Mouse (Mus musculus): ENCODE results near the gene Ptpn14.

Ptpn14 gene

DNA sequence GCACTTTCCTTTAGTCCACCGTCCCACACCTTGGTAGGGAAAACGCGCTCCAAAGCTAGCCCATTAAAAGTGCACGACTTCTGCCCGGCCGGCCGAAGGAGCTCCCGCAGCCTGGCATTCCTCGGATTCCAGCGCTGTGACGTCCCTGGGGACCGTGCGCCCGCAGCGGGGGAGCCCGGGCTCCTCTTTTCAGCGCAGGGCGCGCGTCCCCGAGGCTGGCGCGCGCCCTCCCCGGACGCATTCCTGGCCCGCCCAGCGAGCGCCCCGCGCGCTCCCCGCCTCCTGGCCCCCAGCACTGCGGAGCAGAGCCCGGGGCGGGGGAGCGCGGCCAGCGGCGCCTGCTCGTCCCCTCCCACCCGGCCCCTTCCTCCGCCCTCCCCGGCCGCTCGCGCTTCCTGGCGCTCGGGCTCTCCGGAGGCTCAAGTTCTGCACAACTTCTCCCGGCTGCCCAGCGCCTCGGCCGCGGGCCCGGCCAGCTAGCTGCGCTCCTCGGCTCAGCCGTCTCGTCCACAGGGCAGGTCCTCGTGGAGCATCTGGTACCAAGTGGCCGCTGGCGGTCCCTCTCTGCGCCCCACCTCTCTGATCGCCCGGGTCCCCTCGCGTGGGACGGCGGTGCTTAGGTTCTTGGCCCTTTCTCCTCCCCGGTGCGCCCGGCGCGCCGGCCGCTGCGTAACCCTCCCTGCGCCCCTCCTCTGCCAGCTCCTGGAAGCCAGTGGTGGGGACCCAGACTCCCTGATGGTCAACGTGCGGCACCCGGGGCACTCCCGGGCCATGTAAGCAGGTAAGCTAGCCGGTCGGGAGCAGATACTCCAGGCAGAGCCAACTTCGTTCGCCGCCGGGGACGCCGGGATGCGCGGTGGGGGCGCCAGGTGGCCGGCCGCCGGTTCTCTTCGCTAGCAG lies at the start of gene Ptpn14:
TSS of gene Ptpn14 (plus strand) at position 385 of the 900 bp plus-strand sequence.
- DNase-seq: peak; percentile 99

DNA sequence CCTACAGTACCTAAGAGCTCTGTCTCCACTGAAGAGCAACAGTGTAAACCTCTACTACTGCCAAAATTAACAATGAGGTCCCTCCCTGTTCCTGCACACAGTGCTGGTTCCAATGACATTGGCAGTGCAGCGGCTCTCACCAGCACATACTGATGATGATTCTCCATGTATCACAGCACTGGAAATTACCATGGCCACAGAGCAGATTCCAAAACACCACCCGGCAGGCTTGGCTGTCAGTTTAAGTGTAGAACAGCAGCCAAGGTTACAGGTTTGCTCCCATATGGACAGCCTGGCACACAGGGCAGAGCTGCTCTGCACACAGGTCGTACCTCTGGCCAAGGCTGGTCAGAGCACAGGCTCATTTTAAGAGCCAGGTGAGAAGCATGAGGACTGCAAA lies 48.5 kb upstream of the Ptpn14 start:
- DNase-seq: peak; percentile 97

DNA sequence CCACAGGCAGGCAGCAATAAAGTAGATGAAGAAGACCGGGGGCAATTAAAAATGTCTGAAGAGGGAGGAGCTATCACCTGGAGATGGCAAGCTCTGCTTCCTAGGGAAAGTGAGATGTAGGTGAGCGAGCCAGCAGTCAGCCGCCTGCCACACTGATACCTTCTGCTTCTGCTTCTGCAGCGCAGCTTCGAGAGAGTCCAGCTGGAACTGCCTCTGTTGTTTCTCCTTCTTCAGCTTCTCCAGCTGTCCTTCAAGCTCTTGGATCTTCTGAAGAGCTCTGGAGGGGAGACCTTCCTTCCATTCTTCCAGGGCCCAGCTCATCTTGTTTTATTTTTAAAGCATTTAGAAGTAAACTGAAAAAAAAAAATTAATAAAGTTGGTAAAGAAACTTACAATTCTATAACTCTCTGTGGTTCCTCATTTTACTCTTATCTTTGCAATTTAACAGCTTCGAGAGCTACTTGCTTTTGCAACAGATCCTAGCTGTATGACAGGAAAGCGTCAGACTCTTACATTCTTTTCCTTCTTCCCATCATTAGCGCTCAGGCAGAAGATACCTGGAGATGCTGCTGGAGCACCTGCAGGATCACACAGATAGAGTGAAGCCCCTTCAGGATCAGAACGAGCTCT lies 43.2 kb upstream of the Ptpn14 start:
- DNase-seq: peak; percentile 68

DNA sequence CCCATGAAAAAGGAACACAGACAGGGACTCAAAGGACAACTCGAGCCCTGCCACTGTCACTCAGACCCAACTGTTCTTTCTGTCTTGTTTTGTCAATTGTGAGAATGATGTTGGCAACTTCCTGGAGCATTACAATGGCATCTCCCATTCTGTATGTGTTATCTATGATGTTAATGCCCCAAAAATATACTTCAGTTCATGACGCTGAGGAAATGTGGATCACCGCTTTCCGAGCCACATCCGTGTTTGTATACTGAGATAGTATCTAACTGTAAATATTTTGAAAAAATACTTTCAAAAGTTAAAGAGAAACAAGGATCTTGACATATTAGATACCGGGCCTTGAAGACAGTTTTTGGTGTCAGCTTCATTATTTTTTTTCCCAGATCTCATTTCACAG lies 42.0 kb upstream of the Ptpn14 start:
- no peak for DNase-seq

DNA sequence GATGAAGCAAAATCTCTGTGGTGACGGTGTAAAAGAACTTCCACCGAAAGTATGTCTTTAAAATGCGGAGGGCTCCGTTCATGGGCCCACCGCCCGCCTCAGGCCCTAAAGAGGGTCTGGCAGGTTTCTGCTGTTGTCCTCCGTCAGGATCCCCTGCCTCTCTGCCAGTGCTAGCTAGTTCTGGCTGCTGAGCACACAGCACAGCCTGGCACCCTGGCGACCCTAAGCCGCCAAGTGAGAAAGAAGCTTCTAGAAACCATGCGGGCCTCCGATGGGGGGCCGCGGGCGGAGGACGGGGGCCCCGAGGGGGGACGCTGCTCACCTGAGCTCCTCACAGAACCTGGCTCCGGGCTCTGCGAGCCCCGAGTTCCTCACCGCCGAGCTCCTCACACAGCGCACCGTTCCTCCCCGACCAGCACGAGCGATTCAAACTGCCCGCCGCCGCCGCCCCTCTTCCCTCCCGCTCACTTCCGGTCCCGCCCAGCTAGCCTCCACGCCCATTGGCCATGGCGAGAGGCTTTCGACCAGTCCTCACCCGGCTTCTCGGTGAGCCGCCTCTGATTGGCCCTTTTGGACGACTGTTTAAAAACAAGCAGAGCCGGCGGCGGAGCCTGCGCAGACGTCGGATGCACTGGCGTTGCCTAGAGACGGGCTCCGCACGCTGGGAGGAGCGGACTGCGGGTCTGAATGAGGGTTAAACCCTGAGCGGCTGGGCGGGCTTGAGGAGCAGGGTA lies 40.2 kb upstream of the Ptpn14 start, which contains the start of gene Cenpf:
TSS of gene Cenpf (minus strand) at position 433 of the 734 bp plus-strand sequence.
- DNase-seq: peak; percentile 100

DNA sequence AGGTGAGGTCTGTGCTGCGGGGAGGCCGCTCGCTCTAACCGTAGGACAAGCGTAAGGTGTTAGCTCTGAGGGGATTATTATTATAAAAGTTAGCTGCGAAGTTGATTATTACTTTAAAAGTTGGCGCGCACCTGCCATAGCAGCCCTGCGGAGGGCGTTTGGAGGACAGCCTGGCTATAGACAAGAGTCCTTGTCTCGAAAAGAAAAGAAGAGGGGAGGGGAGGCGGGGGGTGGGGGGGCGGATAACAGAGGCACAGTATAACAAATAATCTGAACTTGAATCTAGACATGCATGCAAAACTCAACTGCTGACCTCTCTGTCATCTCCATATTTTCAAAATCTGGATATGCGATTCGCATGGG lies 39.7 kb upstream of the Ptpn14 start:
- DNase-seq: no peak

DNA sequence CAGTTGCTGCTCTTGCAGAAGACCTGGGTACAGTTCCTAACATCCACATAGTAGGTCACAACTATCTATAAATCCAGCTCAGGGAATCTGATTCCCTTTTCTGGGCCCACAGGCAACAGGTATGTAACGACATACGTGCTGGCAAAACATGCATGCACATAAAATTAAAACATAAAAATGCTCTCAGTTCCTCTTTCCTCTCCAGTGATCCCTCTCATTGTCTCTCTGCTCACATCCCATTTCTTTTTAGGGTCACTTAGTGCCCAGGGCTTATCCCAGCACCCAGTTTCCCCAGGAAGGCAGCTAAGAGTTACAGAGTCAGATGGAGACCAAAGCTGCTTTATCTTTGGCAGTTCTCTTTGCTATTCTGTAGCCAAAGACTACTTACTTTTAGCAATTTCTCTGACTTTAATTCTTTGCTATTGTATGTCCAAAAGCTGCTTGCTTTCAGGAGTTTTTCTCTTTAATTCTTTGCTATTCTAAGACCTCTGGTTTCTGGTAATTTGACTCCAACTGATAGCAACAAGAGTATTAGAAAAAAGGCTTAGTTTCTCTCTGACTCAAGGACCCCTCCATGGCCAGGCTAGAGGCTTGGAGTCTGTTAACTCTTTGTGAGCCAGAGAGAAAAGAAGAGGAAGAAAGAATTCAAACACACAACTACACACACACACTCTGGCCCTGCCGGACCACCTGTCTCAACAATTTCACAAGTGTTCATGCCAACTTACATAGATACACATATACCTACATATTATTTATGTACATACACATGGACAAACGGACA lies 38.8 kb upstream of the Ptpn14 start:
- DNase-seq: peak; percentile 61

DNA sequence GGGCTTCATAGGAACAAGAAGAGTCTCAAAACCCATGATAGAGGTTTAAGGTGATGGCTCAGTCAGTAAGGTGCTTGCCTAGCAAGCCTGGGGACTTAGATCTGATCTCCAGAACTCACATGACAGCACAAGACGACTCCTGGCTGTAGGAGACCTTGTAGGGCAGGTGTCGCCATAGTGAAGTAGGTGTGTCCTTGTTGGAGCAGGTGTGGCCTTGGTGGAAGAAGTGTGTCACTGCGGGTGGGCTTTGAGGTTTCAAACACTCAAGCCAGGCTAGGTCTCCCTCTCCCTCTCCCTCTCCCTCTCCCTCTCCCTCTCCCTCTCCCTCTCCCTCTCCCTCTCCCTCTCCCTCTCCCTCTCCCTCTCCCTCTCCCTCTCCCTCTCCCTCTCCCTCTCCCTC lies 35.6 kb upstream of the Ptpn14 start:
- DNase-seq: peak; percentile 78

DNA sequence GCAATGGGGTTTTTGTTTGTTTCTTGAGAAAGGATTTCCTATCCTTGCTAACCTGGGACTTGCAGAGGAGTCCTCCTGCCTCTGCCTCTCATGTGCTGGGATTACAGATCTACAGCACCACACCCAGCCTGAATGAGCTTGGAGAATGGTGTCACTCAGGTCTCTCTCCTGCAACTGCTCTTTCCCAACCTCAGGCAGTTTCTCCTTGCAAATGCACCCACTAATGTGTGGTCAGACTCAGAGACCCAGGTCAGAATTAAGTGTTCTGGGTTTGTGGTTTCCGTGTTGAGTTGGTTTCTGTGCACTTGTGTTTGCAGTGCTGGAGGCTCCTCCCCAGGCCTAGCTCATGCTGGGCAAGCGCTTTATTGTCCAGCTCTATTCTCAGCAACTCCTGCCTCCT lies 33.7 kb upstream of the Ptpn14 start:
- peak; percentile 54 for DNase-seq

DNA sequence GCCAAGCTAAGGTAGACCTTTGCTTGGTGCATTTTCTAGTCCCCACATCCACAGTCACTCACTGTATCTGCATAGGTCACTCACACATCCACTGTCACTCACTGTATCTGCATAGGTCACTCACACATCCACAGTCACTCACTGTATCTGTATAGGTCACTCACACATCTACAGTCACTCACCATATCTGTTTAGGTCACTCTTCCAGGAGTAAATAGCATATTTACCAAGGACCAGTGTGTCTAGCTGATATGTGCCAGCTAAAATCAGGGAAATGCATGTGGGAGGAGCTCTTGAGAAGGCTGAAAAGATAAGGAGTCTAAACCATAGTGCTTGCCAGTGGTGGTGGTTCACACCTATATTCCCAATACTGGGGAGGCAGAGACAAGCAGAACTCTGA lies 32.7 kb upstream of the Ptpn14 start:
- DNase-seq: peak; percentile 80

DNA sequence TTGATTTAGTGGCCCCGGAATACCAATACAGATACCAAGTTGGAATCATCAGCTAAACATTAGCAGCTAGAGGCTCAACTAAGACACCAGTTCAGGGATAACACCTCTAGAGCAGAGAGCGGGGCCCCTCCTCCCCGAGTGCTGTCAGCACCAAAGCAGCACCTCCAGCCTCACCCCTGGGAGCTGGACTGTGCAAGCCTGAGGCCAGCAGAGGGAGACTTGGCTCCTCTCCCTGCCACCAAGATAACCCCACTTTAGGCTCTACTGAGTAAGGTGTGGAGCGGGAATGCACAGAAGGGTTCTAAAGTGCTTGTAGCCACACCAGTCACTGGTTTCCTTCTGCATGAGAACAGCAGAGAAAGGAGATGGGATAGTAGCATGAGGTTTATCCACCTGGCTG lies 29.7 kb upstream of the Ptpn14 start:
- peak; percentile 96 for DNase-seq

DNA sequence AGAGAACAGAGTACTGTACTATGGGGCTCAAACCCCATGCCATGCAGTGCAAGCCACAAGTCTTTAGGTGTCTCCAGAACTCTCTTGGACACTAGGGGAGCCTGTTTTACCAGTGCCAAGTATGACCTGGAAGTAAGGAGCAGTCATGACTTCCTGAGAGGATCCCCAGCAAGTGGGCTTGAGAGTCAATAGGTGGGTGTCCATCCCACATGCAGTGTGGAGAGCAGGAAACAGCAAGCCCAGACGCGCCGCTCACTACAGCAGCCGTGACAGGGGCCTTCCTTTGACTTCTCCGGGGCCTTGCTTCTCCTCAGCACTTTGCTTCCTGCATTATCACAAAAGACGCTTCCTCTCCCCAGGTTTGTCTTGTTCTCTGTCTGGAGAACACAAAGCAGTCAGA lies 27.9 kb upstream of the Ptpn14 start:
- DNase-seq: peak; percentile 84

DNA sequence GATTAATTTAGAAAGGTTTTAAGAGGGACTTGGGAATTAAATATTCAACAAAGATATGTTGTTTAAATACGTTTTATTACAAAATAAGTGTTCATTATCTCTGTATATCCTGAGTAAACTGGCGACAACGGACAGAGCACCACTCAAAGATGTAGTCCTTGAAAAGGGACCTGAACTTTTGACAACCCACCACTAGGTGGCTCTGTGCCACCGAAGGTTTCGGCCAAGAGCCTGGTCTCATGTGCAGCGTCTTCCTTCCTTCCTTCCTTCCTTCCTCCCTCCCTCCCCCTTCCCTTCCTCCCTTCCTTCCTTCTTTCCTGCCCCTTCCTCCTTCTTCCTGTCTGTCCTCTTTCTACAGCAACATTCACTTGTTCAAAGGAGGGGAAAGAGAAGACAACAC lies 27.1 kb upstream of the Ptpn14 start:
- peak; percentile 89 for DNase-seq

DNA sequence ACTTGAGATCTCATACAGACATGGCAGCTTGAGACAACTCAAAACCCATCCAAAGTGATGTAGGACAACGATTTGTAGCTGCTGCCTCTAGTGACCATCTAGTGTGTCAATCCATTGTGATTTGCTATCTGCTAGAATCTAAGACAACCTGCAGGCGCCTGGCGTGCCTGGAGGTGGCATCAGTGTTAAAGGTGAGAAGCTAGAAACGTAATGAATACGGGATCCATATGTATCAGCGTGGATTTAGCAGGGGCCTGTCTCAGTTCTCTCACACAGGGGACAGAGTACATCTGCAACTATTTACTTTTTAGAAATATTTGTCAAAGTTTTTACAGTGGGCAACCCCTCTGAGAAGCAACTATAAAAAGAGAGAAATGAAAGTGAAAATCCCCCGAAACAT lies 24.9 kb upstream of the Ptpn14 start:
- no peak for DNase-seq

DNA sequence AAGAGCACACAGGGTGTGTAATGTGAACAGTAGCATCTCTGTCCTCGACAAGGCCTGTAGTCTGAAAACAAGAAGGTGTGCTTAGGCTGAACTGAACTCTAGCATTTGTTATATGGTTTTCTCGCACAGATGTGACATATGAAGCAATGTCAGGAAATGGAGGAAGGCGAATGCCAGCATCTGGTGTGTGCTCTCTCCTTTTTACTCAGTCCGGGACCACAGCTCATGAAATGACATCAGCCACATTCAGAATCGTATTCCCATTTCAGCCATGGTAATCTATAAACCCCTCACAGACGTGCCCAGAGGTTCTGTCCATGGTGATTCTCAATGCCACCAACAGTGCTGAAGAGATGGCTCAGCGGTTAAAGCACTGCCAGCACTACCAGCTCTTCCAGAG lies 24.5 kb upstream of the Ptpn14 start:
- no peak for DNase-seq

DNA sequence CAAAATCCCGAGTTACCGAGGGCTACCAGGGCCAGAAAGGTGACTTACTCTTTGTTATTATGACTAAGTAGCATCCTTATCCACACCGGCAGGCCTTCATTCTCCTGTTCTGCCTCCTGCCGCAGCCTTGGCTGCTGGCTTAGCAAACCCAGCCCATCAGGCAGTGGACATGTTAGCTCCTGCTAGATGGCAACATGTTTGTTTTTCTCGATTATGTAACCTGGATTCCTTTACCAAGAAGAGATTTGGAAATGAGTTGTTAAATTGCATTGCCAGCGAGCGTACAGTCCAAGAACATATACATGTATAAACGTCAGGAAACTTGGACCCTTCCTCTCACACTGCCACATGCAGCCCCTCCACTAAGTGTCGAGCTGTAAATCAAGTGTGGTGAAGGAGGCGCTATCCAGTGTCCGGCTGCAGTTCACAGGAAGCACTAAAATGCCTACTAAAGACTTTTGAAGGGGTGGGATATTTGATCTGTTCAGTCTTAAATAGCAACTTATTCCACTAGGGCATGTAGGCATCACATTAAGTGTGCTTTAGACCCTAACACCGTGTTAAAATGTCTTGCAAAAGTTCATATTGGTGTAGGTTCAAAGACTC lies 21.9 kb upstream of the Ptpn14 start:
- DNase-seq: no peak

DNA sequence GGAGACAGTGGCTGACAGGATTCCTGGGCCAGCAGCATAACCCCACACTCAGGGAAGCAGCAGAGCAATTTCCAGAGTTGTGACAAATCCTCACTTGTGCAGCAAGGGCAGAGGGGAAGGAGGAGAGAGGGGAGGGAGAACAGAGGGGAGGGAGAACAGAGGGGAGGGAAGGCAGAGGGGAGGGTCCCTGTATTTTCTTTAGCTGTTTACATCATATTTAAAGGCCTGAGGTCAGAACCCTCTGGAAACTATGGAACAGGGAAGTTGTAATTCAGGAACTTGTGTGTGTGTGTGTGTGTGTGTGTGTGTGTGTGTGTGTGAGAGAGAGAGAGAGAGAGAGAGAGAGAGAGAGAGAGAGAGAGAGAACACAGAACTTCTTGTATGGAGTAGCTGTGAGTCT lies 21.1 kb upstream of the Ptpn14 start:
- no peak for DNase-seq

DNA sequence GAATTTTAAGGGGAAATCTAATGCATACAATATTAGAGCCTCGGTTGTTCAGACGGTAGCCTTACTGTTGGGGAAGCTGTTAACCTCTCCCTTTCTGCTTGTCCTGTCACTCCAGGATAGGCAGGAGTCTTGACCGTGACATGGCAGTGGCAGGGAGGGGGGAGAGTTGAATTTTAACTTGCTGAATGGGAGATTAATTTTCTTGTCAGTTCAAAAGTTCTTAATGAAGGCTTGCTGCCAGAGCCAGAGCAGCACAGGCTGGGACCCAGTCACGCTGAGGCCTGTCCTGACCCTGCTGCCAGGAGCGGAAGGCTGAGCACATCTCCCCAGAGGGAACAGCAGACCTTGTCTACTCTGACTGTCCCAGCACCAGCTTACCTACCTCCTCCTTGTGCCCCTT lies 20.6 kb upstream of the Ptpn14 start:
- no peak for DNase-seq

DNA sequence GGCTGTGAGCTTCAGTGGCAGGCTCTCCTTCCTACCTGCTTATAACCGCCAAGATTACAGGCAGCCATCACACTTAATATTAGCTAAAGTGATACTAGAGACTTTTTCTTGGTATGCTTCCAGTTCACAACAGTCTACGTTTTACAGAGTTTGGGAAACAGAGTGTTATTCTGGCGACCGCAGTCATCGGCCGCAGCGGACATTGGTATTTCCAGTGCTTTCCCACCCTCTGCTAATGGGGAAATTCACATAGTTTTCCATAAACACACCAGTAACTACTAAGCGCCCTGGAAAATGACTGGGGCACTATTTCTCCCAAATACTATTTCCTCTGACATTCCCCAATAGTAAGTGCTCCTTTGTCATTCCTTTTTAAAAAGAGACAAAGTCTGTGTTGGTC lies 19.1 kb upstream of the Ptpn14 start:
- no peak for DNase-seq

DNA sequence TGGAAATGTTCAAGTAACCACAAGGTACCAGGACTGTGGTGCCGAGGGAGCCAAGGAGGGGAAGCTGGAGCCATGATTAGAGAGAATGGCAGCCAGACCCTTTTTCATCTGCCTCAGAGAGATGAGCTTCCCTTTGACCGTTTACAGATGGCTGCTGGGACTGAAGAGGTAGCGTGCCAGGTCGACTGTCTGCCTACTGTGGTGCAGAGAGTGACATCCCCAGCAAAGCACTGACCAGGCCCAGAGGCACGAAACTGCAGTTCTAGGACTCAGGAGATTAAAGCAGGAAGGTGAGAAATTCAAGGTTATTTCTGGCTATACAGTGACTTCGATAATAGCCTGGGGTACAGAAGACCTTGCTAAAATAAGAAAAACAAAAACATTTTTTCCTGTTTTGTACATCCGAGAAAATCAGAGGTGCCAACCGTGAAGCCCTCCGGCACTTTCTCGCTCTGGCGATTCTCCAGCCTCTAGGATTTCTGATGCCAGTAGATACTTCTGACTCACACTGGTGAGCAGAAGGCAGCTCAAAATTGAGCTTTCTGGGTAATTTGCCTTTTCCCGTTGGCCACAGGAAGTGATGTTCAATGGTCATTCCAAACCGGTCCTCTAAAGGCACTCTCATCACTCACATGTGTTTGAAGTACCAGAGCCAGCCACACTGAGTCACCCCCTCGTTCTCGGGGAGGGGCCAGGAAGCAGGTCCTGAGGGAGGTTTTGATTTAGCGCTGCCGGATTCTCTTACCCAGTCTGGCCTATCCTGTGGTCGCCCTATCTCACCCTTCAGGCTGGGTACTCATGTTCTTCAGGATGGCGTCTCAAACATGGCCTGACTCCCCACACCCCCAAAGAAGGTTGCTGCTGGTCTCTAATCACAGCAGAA lies 11.9 kb upstream of the Ptpn14 start:
- DNase-seq: no peak

DNA sequence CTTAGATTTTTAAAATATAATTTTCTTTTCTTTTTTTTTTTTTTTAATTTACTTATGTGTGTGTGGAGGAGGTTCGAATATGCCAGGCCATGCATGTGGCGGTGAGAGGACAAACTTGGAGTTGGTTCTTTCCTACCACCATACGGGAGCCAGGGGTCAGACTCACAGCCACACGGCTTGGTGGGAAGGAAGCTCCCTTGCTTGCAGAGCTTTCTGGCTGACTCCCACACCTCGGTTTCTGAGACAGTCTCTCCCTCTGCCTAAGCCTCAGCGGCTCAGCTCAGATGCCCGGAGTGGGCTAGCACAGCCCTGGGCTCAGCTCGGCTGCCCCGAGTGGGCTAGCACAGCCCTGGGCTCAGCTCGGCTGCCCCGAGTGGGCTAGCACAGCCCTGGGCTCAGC lies 10.5 kb upstream of the Ptpn14 start:
- no peak for DNase-seq

Measured in heart, adult 11 months (tissue).